Mouse (Mus musculus): ENCODE data around the gene Pip5kl1.

Gene Pip5kl1

GRCm38 (mm10) chr2:32574497-32574896 lies at the start of gene Pip5kl1:
Gene Pip5kl1, plus strand, starts transcription at chr2:32574797.
- DNase-seq (ENCODE audit: low read depth, low spot score): no peak

- DNase-seq (ENCODE audit: low read depth, low spot score): no peak
Observed at GRCm38 (mm10) chr2:32525816-32526215, 48.8 kb upstream of the Pip5kl1 start.

- DNase-seq (ENCODE audit: low read depth, low spot score): no peak
Observed at GRCm38 (mm10) chr2:32527468-32527966, 47.1 kb upstream of the Pip5kl1 start.

GRCm38 (mm10) chr2:32528326-32528725 lies 46.3 kb upstream of the Pip5kl1 start:
- DNase-seq (ENCODE audit: low read depth, low spot score): no peak

- DNase-seq (ENCODE audit: low read depth, low spot score): no peak
Observed at GRCm38 (mm10) chr2:32530479-32530878, 44.1 kb upstream of the Pip5kl1 start.

GRCm38 (mm10) chr2:32533163-32533562 lies 41.4 kb upstream of the Pip5kl1 start:
- DNase-seq (ENCODE audit: low read depth, low spot score): no peak

- DNase-seq (ENCODE audit: low read depth, low spot score): no peak
Observed at GRCm38 (mm10) chr2:32534061-32534732, 40.4 kb upstream of the Pip5kl1 start.

GRCm38 (mm10) chr2:32534733-32535471 lies 39.7 kb upstream of the Pip5kl1 start, which contains the start of gene Fam102a:
Gene Fam102a, plus strand, starts transcription at chr2:32535332.
- peak; percentile 91 for DNase-seq (ENCODE audit: low read depth, low spot score)

- no peak for DNase-seq (ENCODE audit: low read depth, low spot score)
Observed at GRCm38 (mm10) chr2:32535501-32535991, 39.1 kb upstream of the Pip5kl1 start.

GRCm38 (mm10) chr2:32536086-32536633 lies 38.4 kb upstream of the Pip5kl1 start:
- no peak for DNase-seq (ENCODE audit: low read depth, low spot score)

- DNase-seq (ENCODE audit: low read depth, low spot score): no peak
Observed at GRCm38 (mm10) chr2:32536634-32537359, 37.8 kb upstream of the Pip5kl1 start.

GRCm38 (mm10) chr2:32537360-32537905 lies 37.2 kb upstream of the Pip5kl1 start:
- DNase-seq (ENCODE audit: low read depth, low spot score): no peak

- DNase-seq (ENCODE audit: low read depth, low spot score): no peak
Observed at GRCm38 (mm10) chr2:32537941-32538340, 36.7 kb upstream of the Pip5kl1 start.

GRCm38 (mm10) chr2:32538461-32538860 lies 36.1 kb upstream of the Pip5kl1 start:
- no peak for DNase-seq (ENCODE audit: low read depth, low spot score)

GRCm38 (mm10) chr2:32539452-32539981 lies 35.1 kb upstream of the Pip5kl1 start:
- DNase-seq (ENCODE audit: low read depth, low spot score): no peak

- DNase-seq (ENCODE audit: low read depth, low spot score): no peak
Observed at GRCm38 (mm10) chr2:32541333-32541908, 33.2 kb upstream of the Pip5kl1 start.

- no peak for DNase-seq (ENCODE audit: low read depth, low spot score)
Observed at GRCm38 (mm10) chr2:32541986-32542573, 32.5 kb upstream of the Pip5kl1 start.

- DNase-seq (ENCODE audit: low read depth, low spot score): no peak
Observed at GRCm38 (mm10) chr2:32543031-32543449, 31.6 kb upstream of the Pip5kl1 start.

- DNase-seq (ENCODE audit: low read depth, low spot score): no peak
Observed at GRCm38 (mm10) chr2:32546951-32547350, 27.6 kb upstream of the Pip5kl1 start.

GRCm38 (mm10) chr2:32547380-32547779 lies 27.2 kb upstream of the Pip5kl1 start:
- DNase-seq (ENCODE audit: low read depth, low spot score): no peak
